Mouse (Mus musculus): Measurements from ENCODE around the gene Gm42906. TPM values are rescaled to one million over a fixed set of nuclear protein-coding genes. Genes with fewer than 3 reads are reported as not detected.

Gm42906 gene
- polyA plus RNA-seq, 1 experiment from 2014 or later: not detected

GRCm38 (mm10) chr5:151042911-151043310 lies 385.1 kb downstream of the Gm42906 start:
- H3K27ac ChIP-seq (ENCODE audit: low read length): no peak overlapping the region
- H3K36me3 ChIP-seq (ENCODE audit: control insufficient read depth, insufficient read depth, low read length): no peaks in the 10 kb centered on the region
- H3K9me3 ChIP-seq (replicated peaks; ENCODE audit: control insufficient read depth, low read length, poor library complexity, severe bottlenecking): no peaks in the 10 kb centered on the region
- no peak overlapping the region for H3K4me2 ChIP-seq (ENCODE audit: low read length)
- H3K4me1 ChIP-seq (ENCODE audit: control insufficient read depth, insufficient read depth, low read length): no peaks in the 10 kb centered on the region
- ATAC-seq: no peak
- no peak overlapping the region for H3K9ac ChIP-seq (ENCODE audit: low read depth, low read length)
- WGBS: 97% methylated on average over 5 of the region's 5 CpGs
- H3K4me3 ChIP-seq (ENCODE audit: low read depth, low read length): no peak overlapping the region
- H3K27me3 ChIP-seq (ENCODE audit: control insufficient read depth, insufficient read depth, low read depth, low read length): no peaks in the 10 kb centered on the region

- H3K36me3 ChIP-seq (ENCODE audit: control insufficient read depth, insufficient read depth, low read length): no peaks in the 10 kb centered on the region
- H3K4me1 ChIP-seq (ENCODE audit: control insufficient read depth, insufficient read depth, low read length): no peaks in the 10 kb centered on the region
- H3K9me3 ChIP-seq (replicated peaks; ENCODE audit: control insufficient read depth, low read length, poor library complexity, severe bottlenecking): no peaks in the 10 kb centered on the region
- ATAC-seq: no peak
- H3K4me3 ChIP-seq (ENCODE audit: low read depth, low read length): no peak overlapping the region
- H3K27ac ChIP-seq (ENCODE audit: low read length): no peak overlapping the region
- 68% methylated on average over 7 of the region's 7 CpGs for WGBS
- H3K4me2 ChIP-seq (ENCODE audit: low read length): no peak overlapping the region
- H3K27me3 ChIP-seq (ENCODE audit: control insufficient read depth, insufficient read depth, low read depth, low read length): no peaks in the 10 kb centered on the region
- no peak overlapping the region for H3K9ac ChIP-seq (ENCODE audit: low read depth, low read length)
Measured at GRCm38 (mm10) chr5:151037871-151038270, 390.1 kb downstream of the Gm42906 start.

GRCm38 (mm10) chr5:151034715-151035512 lies 393.0 kb downstream of the Gm42906 start:
- no peak overlapping the region for H3K4me3 ChIP-seq (ENCODE audit: low read depth, low read length)
- ATAC-seq: no peak
- no peak overlapping the region for H3K4me2 ChIP-seq (ENCODE audit: low read length)
- no peak overlapping the region for H3K27ac ChIP-seq (ENCODE audit: low read length)
- 72% methylated on average over 9 of the region's 9 CpGs for WGBS
- H3K4me1 ChIP-seq (ENCODE audit: control insufficient read depth, insufficient read depth, low read length): no peaks in the 10 kb centered on the region
- no peaks in the 10 kb centered on the region for H3K27me3 ChIP-seq (ENCODE audit: control insufficient read depth, insufficient read depth, low read depth, low read length)
- H3K9ac ChIP-seq (ENCODE audit: low read depth, low read length): no peak overlapping the region
- H3K36me3 ChIP-seq (ENCODE audit: control insufficient read depth, insufficient read depth, low read length): no peaks in the 10 kb centered on the region
- no peaks in the 10 kb centered on the region for H3K9me3 ChIP-seq (replicated peaks; ENCODE audit: control insufficient read depth, low read length, poor library complexity, severe bottlenecking)

DNA sequence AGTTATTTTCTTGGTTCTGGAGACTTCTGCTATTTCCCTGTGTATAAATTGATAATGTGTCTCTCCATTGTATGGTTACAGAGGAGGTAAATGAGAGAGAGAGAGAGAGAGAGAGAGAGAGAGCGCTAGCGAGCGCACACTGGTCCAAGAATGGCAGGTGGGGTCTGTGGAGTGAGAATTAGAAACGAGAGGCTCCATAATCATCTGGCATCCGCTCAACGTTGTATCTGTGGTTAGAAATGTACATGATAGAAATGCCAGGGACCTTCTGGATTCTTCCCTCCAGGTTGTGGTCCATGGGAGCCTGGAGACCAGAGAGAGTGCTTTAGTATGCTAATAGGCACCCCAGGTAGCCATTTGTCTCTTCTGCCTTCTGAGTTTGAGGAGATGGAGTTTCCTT lies 399.1 kb downstream of the Gm42906 start:
- Histone ChIP-seq H3K27ac (ENCODE audit: low read length) (no peak overlapping the region), H3K4me3 (ENCODE audit: low read depth, low read length) (no peak overlapping the region), H3K4me1 (ENCODE audit: control insufficient read depth, insufficient read depth, low read length) (0 out of 2 replicates have a peak, but pooled peaks cover 8% of the 10 kb centered on the region), H3K36me3 (ENCODE audit: control insufficient read depth, insufficient read depth, low read length) (no peaks in the 10 kb centered on the region), H3K4me2 (ENCODE audit: low read length) (no peak overlapping the region), H3K9ac (ENCODE audit: low read depth, low read length) (no peak overlapping the region), H3K9me3 (replicated peaks; ENCODE audit: control insufficient read depth, low read length, poor library complexity, severe bottlenecking) (no peaks in the 10 kb centered on the region), H3K27me3 (ENCODE audit: control insufficient read depth, insufficient read depth, low read depth, low read length) (no peaks in the 10 kb centered on the region)
- WGBS: 64% methylated on average over 6 of the region's 6 CpGs
- ATAC-seq: no peak

DNA sequence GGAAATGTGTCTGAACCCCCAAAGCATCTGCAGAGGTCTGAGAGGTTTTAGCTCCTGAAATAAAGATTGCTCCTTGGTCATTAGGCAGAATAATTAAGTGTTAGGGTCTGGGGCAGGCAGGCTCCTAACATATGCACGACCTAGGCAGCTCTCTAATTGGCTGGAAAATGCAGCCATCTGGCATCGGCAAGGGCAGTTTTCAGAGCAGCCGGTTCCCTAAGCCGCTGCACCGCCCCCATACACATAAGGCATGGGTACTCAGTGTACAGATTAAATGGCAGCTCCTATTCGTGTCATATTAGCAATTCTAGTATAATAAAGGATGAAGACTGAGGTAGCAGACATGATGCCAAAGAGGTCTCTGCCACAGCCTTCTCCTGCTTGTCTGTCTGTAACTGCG lies 400.8 kb downstream of the Gm42906 start:
- Histone ChIP-seq H3K4me1 (ENCODE audit: control insufficient read depth, insufficient read depth, low read length) (peaks cover 20% of the 10 kb centered on the region), H3K4me2 (ENCODE audit: low read length) (no peak overlapping the region), H3K36me3 (ENCODE audit: control insufficient read depth, insufficient read depth, low read length) (no peaks in the 10 kb centered on the region), H3K9me3 (replicated peaks; ENCODE audit: control insufficient read depth, low read length, poor library complexity, severe bottlenecking) (no peaks in the 10 kb centered on the region), H3K9ac (ENCODE audit: low read depth, low read length) (no peak overlapping the region), H3K4me3 (ENCODE audit: low read depth, low read length) (no peak overlapping the region), H3K27ac (ENCODE audit: low read length) (no peak overlapping the region), H3K27me3 (ENCODE audit: control insufficient read depth, insufficient read depth, low read depth, low read length) (no peaks in the 10 kb centered on the region)
- ATAC-seq: no peak
- 28% methylated on average over 7 of the region's 7 CpGs for WGBS

GRCm38 (mm10) chr5:151026069-151026468 lies 401.9 kb downstream of the Gm42906 start:
- H3K4me2 ChIP-seq (ENCODE audit: low read length): no peak overlapping the region
- no peaks in the 10 kb centered on the region for H3K27me3 ChIP-seq (ENCODE audit: control insufficient read depth, insufficient read depth, low read depth, low read length)
- peaks cover 20% of the 10 kb centered on the region for H3K4me1 ChIP-seq (ENCODE audit: control insufficient read depth, insufficient read depth, low read length)
- ATAC-seq: no peak
- no peak overlapping the region for H3K9ac ChIP-seq (ENCODE audit: low read depth, low read length)
- 85% methylated on average over 4 of the region's 4 CpGs for WGBS
- no peak overlapping the region for H3K27ac ChIP-seq (ENCODE audit: low read length)
- H3K36me3 ChIP-seq (ENCODE audit: control insufficient read depth, insufficient read depth, low read length): no peaks in the 10 kb centered on the region
- no peaks in the 10 kb centered on the region for H3K9me3 ChIP-seq (replicated peaks; ENCODE audit: control insufficient read depth, low read length, poor library complexity, severe bottlenecking)
- no peak overlapping the region for H3K4me3 ChIP-seq (ENCODE audit: low read depth, low read length)

DNA sequence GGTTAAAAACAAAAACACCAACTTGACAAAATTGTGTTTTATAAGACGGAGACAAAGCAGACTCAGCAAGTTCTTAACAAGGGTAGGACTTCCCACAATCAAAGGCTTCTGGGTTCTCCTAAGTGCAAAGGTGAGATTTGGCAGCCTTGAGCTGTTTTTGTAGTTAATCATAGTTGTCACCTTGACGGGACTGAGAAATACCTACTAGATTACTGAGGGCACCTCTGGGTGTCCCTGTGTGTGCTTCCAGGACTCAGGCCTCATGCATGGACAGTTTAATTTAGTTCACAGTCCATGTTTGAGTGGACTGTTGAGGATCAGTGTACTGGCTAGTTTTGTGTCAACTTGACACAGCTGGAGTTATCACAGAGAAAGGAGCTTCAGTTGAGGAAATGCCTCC lies 403.5 kb downstream of the Gm42906 start:
- no peak overlapping the region for H3K27ac ChIP-seq (ENCODE audit: low read length)
- no peak for ATAC-seq
- 95% methylated on average over 2 of the region's 2 CpGs for WGBS

DNA sequence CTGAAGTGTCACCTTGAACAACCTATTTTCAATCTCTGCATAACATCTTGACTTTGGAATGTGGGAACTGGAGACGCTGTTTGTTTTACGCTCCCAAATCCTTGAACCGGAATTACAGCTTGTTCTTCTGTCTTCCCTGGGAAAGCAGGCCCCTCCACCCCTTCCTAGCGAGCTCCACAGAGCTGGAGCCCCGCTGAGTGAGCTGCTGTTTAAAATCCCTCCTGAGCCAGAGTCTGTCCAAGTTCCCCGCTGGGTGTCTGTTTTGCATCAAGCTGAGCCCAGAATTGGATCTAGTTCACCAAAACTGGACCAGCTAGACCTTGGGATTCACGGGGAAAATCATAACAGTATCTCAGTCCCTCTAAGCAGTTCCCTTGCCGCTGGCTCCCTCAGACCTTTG lies 404.5 kb downstream of the Gm42906 start:
- Histone ChIP-seq H3K36me3 (ENCODE audit: control insufficient read depth, insufficient read depth, low read length) (no peaks in the 10 kb centered on the region), H3K4me2 (ENCODE audit: low read length) (peak overlapping the region; percentile 21; the same call in 1 of the 2 replicates), H3K4me1 (ENCODE audit: control insufficient read depth, insufficient read depth, low read length) (peaks cover 20% of the 10 kb centered on the region), H3K27ac (ENCODE audit: low read length) (peak overlapping the region; percentile 3; the same call in 1 of the 2 replicates), H3K4me3 (ENCODE audit: low read depth, low read length) (no peak overlapping the region), H3K9ac (ENCODE audit: low read depth, low read length) (0 out of 2 replicates have a peak overlapping the region, but pooled peaks have one; percentile 7), H3K9me3 (replicated peaks; ENCODE audit: control insufficient read depth, low read length, poor library complexity, severe bottlenecking) (no peaks in the 10 kb centered on the region), H3K27me3 (ENCODE audit: control insufficient read depth, insufficient read depth, low read depth, low read length) (no peaks in the 10 kb centered on the region)
- WGBS: 4% methylated on average over 8 of the region's 8 CpGs
- peak; percentile 59; the same call in 1 of the 2 replicates for ATAC-seq

More for the DNA sequence above, 403.5 kb downstream of the Gm42906 start:
- no peak overlapping the region for H3K9ac ChIP-seq (ENCODE audit: low read depth, low read length)
- no peak overlapping the region for H3K4me2 ChIP-seq (ENCODE audit: low read length)
- H3K4me1 ChIP-seq (ENCODE audit: control insufficient read depth, insufficient read depth, low read length): peaks cover 20% of the 10 kb centered on the region
- no peak overlapping the region for H3K4me3 ChIP-seq (ENCODE audit: low read depth, low read length)
- H3K36me3 ChIP-seq (ENCODE audit: control insufficient read depth, insufficient read depth, low read length): no peaks in the 10 kb centered on the region
- no peaks in the 10 kb centered on the region for H3K9me3 ChIP-seq (replicated peaks; ENCODE audit: control insufficient read depth, low read length, poor library complexity, severe bottlenecking)
- H3K27me3 ChIP-seq (ENCODE audit: control insufficient read depth, insufficient read depth, low read depth, low read length): no peaks in the 10 kb centered on the region

DNA sequence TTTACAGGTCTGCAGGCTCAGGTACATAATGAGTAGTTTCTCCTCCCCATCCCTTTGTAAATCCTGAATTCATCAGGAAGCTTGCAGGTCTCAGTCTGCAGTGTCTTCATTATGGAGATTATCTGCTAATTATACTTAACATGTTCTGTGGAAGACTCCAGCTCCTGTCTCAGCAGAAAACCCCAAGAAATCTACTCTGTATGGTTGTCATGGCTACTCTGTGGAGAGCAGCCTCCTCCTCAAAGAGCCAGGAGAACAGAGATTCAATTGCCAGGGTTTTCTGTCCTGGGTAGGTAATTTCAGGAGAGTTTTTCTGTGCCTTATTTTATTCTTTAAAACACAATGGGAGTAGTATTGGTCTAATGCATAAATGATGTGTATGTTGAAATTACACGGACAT lies 405.0 kb downstream of the Gm42906 start:
- peak overlapping the region; percentile 21; the same call in 1 of the 2 replicates for H3K4me2 ChIP-seq (ENCODE audit: low read length)
- no peaks in the 10 kb centered on the region for H3K9me3 ChIP-seq (replicated peaks; ENCODE audit: control insufficient read depth, low read length, poor library complexity, severe bottlenecking)
- 16% methylated on average over 1 of the region's 1 CpGs for WGBS
- H3K27me3 ChIP-seq (ENCODE audit: control insufficient read depth, insufficient read depth, low read depth, low read length): no peaks in the 10 kb centered on the region
- H3K4me3 ChIP-seq (ENCODE audit: low read depth, low read length): no peak overlapping the region
- H3K9ac ChIP-seq (ENCODE audit: low read depth, low read length): no peak overlapping the region
- H3K36me3 ChIP-seq (ENCODE audit: control insufficient read depth, insufficient read depth, low read length): no peaks in the 10 kb centered on the region
- peak overlapping the region; percentile 3; the same call in 1 of the 2 replicates for H3K27ac ChIP-seq (ENCODE audit: low read length)
- ATAC-seq: peak; percentile 77; the same call in 1 of the 2 replicates
- H3K4me1 ChIP-seq (ENCODE audit: control insufficient read depth, insufficient read depth, low read length): peaks cover 18% of the 10 kb centered on the region

Data from midbrain, embryonic 16.5 days (tissue).